Mouse (Mus musculus): ENCODE data around the gene Slfn9. TPM values are rescaled to one million over a fixed set of nuclear protein-coding genes. Genes with fewer than 3 reads are reported as not detected.
A peak's percentile ranks its signal among the peaks of the same experiment; 100 is the strongest.
"Not testable (repeated sequence)": the region's sequence is repeated elsewhere in the genome, so short reads cannot be mapped to it uniquely, and the experiment has no call there.

Gene Slfn9
- polyA plus RNA-seq, 1 experiment from 2014 or later = 4.5 TPM

DNA sequence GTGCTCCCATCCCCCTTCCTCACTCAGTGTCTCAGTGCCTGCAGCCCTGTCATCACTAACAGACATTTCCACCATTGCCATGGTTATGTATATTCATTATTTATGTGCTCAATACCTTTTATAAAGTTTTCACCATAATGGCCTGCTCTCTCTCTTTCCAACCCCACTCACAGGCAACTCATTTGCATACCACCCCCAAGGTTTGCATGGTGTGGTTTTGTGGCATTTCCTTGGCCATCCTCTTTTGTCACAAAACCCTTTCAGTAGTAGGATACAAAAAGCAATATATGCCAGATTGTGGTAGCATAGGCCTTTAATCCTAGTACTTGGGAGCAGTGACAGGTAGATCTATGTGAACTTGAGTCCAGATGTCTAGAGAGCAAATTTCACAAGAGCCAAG is 24.5 kb upstream of the Slfn9 start:
- H3K36me3 ChIP-seq (ENCODE audit: control insufficient read depth, insufficient read depth) = no peaks in the 10 kb centered on the region
- no peak for ATAC-seq (ENCODE audit: low read depth)
- no peaks in the 10 kb centered on the region for H3K27me3 ChIP-seq (ENCODE audit: control insufficient read depth, insufficient read depth, low read depth, low read length)
- no peak overlapping the region for H3K4me2 ChIP-seq (ENCODE audit: low read depth, low read length)
- H3K4me1 ChIP-seq (ENCODE audit: control insufficient read depth, low read depth, low read length) = no peaks in the 10 kb centered on the region
- no peak overlapping the region for H3K9ac ChIP-seq (ENCODE audit: low read depth, low read length)
- H3K27ac ChIP-seq (ENCODE audit: low read length) = no peak overlapping the region
- H3K4me3 ChIP-seq (ENCODE audit: low read depth, low read length) = no peak overlapping the region
- H3K9me3 ChIP-seq (replicated peaks; ENCODE audit: control insufficient read depth, low read length) = no peaks in the 10 kb centered on the region

DNA sequence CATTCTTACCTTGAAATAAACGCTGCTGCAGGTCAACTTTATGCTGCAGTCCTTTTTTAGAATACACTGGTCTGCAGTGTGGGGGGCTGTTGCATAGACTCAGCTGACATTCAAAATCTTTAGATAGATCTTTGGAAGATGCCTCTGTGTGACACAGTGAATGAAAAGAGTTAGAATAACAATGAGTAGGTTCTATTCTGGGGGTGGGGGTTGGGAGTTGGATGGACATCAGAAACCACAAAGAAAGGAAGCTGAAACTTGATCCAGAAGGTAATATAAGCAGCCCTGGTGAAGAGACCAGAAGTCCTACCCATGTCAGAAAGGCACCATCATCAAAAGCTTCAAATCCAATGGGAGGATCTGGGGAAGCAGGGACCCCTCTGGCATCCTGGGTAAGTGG is 21.7 kb upstream of the Slfn9 start:
- Histone ChIP-seq H3K36me3 (ENCODE audit: control insufficient read depth, insufficient read depth) (no peaks in the 10 kb centered on the region), H3K27me3 (ENCODE audit: control insufficient read depth, insufficient read depth, low read depth, low read length) (no peaks in the 10 kb centered on the region), H3K9ac (ENCODE audit: low read depth, low read length) (no peak overlapping the region), H3K27ac (ENCODE audit: low read length) (no peak overlapping the region), H3K4me1 (ENCODE audit: control insufficient read depth, low read depth, low read length) (no peaks in the 10 kb centered on the region), H3K4me2 (ENCODE audit: low read depth, low read length) (no peak overlapping the region), H3K9me3 (replicated peaks; ENCODE audit: control insufficient read depth, low read length) (no peaks in the 10 kb centered on the region), H3K4me3 (ENCODE audit: low read depth, low read length) (no peak overlapping the region)
- WGBS (ENCODE audit: insufficient replicate concordance) = 64% methylated on average over 1 of the region's 1 CpGs
- no peak for ATAC-seq (ENCODE audit: low read depth)

DNA sequence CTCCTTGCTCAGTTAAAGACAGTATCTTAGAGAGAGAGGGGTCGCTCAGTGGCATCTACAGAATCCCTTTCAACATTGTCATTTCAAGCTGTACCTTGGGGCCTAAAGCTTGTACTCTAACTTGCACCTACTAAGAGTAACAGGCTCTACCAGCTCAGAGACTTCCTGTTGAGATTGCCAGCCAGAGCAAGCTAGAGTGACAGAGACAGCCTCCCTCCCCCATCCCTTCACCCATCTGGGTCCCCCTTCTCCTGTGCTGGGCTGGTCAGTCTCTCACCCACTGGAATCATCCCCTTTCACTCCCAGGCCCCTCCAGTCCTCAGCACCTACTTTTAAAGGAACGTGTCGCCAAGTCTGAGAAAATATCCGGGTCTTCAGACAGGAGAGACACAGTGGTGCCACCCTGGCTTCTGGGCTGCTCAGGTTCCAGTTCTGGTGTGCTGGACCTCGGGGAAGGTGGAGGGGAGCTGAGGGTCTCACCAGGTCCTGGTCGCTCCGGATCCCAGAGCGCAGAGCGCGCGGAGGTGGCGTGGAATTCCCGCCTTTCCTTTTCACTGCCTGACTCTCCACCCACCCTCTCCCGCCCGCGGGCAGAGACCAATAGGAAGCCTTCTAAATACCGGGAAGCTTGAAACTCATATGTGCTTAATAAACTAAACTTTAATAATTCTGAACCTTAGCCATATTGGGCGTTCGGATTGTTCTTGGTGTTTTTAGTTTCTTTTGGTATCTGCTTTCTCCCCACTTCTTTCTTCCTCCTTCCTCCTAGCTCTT is 831 bp downstream of the Slfn9 start:
- H3K9me3 ChIP-seq (replicated peaks; ENCODE audit: control insufficient read depth, low read length); H3K4me1 ChIP-seq (ENCODE audit: control insufficient read depth, low read depth, low read length); H3K27ac ChIP-seq (ENCODE audit: low read length); H3K27me3 ChIP-seq (ENCODE audit: control insufficient read depth, insufficient read depth, low read depth, low read length); H3K36me3 ChIP-seq (ENCODE audit: control insufficient read depth, insufficient read depth): not testable (repeated sequence)
- ATAC-seq (ENCODE audit: low read depth) = peak; percentile 75
- peak overlapping the region; percentile 67 for H3K4me2 ChIP-seq (ENCODE audit: low read depth, low read length)
- H3K9ac ChIP-seq (ENCODE audit: low read depth, low read length) = peak overlapping the region; percentile 54
- peak overlapping the region; percentile 67 for H3K4me3 ChIP-seq (ENCODE audit: low read depth, low read length)
- 9% methylated on average over 19 of the region's 19 CpGs for WGBS (ENCODE audit: insufficient replicate concordance)

DNA sequence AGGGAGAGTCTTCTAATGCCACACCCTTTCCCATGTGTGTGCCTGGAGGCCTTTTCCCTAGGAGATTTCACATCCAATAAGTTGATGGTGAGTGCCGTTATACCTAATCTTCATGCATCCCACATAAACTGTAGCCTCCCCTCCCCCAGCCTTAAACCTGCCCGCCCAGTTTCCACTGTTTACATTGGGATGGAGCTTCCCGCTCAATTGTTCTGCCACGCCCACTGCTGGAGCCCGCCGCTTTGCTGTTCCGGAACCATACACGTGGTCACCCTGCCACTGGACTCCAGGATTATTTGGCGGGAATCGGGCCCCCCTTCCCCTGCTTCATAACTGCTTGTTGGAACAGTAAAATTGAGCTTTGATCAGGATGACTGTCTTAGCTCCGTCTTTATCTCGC is 2.3 kb downstream of the Slfn9 start:
- Histone ChIP-seq H3K9me3 (replicated peaks; ENCODE audit: control insufficient read depth, low read length) (no peaks in the 10 kb centered on the region), H3K36me3 (ENCODE audit: control insufficient read depth, insufficient read depth) (no peaks in the 10 kb centered on the region), H3K9ac (ENCODE audit: low read depth, low read length) (no peak overlapping the region; the same call in 1 of the 2 replicates), H3K27ac (ENCODE audit: low read length) (no peak overlapping the region), H3K4me3 (ENCODE audit: low read depth, low read length) (peak overlapping the region; percentile 67), H3K4me1 (ENCODE audit: control insufficient read depth, low read depth, low read length) (peaks cover 7% of the 10 kb centered on the region; the same call in 1 of the 2 replicates), H3K4me2 (ENCODE audit: low read depth, low read length) (peak overlapping the region; percentile 67), H3K27me3 (ENCODE audit: control insufficient read depth, insufficient read depth, low read depth, low read length) (no peaks in the 10 kb centered on the region)
- 36% methylated on average over 12 of the region's 12 CpGs for WGBS (ENCODE audit: insufficient replicate concordance)
- ATAC-seq (ENCODE audit: low read depth) = 0 out of 2 replicates have a peak, but pooled peaks have one; percentile 24

DNA sequence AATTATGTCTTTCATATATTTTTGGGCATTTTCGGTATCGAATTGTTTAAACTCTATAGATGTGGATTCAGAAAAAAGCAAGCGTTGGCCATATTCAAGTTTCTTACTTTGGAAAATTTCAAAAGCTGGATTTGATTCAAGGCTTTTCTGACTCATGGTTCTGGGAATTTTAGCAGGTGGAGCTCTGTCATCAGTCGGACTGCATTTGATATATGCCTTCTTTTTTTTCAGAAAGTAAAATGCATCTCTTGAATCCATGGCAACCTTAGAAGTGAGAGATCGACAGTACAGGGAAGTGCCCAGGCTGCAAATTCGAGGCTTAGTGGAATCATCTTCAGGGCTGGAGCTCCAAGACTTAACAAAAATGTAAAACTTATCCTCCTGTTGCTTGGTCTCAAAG is 4.0 kb downstream of the Slfn9 start:
- H3K4me2 ChIP-seq (ENCODE audit: low read depth, low read length) = no peak overlapping the region
- H3K9me3 ChIP-seq (replicated peaks; ENCODE audit: control insufficient read depth, low read length) = no peaks in the 10 kb centered on the region
- no peak for ATAC-seq (ENCODE audit: low read depth)
- no peak overlapping the region for H3K27ac ChIP-seq (ENCODE audit: low read length)
- no peaks in the 10 kb centered on the region for H3K27me3 ChIP-seq (ENCODE audit: control insufficient read depth, insufficient read depth, low read depth, low read length)
- H3K36me3 ChIP-seq (ENCODE audit: control insufficient read depth, insufficient read depth) = no peaks in the 10 kb centered on the region
- H3K4me1 ChIP-seq (ENCODE audit: control insufficient read depth, low read depth, low read length) = peaks cover 7% of the 10 kb centered on the region; the same call in 1 of the 2 replicates
- H3K4me3 ChIP-seq (ENCODE audit: low read depth, low read length) = no peak overlapping the region
- no peak overlapping the region for H3K9ac ChIP-seq (ENCODE audit: low read depth, low read length)
- 71% methylated on average over 6 of the region's 6 CpGs for WGBS (ENCODE audit: insufficient replicate concordance)

DNA sequence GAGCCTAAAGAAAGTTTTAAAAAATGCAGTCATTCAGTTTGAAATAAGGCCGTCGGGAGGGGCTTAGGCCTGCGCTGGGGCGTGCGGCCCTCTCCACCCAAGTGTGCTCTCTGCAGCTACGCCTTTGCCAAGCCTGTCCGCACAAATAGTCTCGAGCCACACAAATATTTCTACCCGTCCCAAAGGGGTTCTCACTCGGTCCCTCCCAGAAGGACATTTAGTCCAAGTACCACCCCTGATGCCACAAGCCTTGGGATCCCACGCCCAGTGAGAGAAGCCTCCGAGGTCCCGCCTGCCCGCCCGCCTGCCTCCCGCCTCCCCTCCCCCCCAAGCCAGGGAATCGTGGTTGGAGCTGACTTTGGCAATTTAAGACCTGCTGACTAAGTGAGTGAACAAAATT is 8.4 kb downstream of the Slfn9 start:
- no peaks in the 10 kb centered on the region for H3K36me3 ChIP-seq (ENCODE audit: control insufficient read depth, insufficient read depth)
- H3K27ac ChIP-seq (ENCODE audit: low read length) = no peak overlapping the region
- no peak overlapping the region for H3K9ac ChIP-seq (ENCODE audit: low read depth, low read length)
- H3K4me2 ChIP-seq (ENCODE audit: low read depth, low read length) = no peak overlapping the region
- no peak for ATAC-seq (ENCODE audit: low read depth)
- no peaks in the 10 kb centered on the region for H3K27me3 ChIP-seq (ENCODE audit: control insufficient read depth, insufficient read depth, low read depth, low read length)
- no peak overlapping the region for H3K4me3 ChIP-seq (ENCODE audit: low read depth, low read length)
- no peaks in the 10 kb centered on the region for H3K4me1 ChIP-seq (ENCODE audit: control insufficient read depth, low read depth, low read length)
- H3K9me3 ChIP-seq (replicated peaks; ENCODE audit: control insufficient read depth, low read length) = no peaks in the 10 kb centered on the region
- 82% methylated on average over 17 of the region's 17 CpGs for WGBS (ENCODE audit: insufficient replicate concordance)

DNA sequence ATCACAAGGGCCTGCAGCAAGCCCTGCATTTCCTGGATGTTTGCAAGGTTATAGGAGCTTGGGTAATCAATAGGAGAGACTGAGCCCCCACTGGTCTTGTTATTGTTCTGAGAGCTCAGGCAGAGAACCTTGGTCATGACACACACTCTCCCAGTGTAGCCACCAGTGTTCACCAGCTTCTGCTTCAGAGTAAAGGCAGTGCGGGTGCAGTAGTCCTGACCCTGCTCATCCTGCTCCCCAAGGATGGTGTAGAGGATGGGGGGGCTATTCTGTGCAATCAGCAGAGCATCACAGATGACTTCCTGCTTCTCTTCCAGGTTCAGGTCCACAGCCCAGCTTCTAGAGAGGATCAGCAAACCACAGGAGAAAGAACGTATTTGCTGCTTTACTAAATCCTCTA is 9.2 kb downstream of the Slfn9 start:
- H3K27ac ChIP-seq (ENCODE audit: low read length); H3K9ac ChIP-seq (ENCODE audit: low read depth, low read length); H3K4me1 ChIP-seq (ENCODE audit: control insufficient read depth, low read depth, low read length); H3K4me2 ChIP-seq (ENCODE audit: low read depth, low read length); ATAC-seq (ENCODE audit: low read depth); H3K36me3 ChIP-seq (ENCODE audit: control insufficient read depth, insufficient read depth); H3K27me3 ChIP-seq (ENCODE audit: control insufficient read depth, insufficient read depth, low read depth, low read length); H3K4me3 ChIP-seq (ENCODE audit: low read depth, low read length); H3K9me3 ChIP-seq (replicated peaks; ENCODE audit: control insufficient read depth, low read length): not testable (repeated sequence)
- WGBS (ENCODE audit: insufficient replicate concordance) = 67% methylated on average over 2 of the region's 2 CpGs

DNA sequence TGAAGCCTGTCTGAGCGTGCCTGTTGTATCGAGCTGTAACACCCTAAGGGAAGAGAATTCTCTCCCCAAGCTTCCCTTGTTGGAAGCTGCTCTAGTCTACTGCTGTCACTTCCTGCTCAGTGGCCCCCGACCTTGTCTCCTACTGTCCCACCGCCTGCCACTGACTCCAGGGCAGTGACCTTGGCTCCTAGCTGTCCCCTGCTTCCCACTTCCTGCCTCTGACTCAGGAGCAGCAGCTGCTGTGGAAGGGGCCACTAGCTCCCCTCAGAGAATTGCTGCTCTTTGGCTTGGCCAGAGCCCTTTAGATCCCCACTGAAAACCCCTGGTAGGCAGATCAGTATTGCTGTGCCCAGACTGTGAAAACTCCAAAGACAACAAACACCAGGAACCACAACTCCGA is 17.7 kb downstream of the Slfn9 start:
- Histone ChIP-seq H3K4me2 (ENCODE audit: low read depth, low read length) (no peak overlapping the region), H3K4me3 (ENCODE audit: low read depth, low read length) (no peak overlapping the region), H3K36me3 (ENCODE audit: control insufficient read depth, insufficient read depth) (no peaks in the 10 kb centered on the region), H3K4me1 (ENCODE audit: control insufficient read depth, low read depth, low read length) (no peaks in the 10 kb centered on the region; the same call in 1 of the 2 replicates), H3K9ac (ENCODE audit: low read depth, low read length) (no peak overlapping the region), H3K27me3 (ENCODE audit: control insufficient read depth, insufficient read depth, low read depth, low read length) (no peaks in the 10 kb centered on the region), H3K9me3 (replicated peaks; ENCODE audit: control insufficient read depth, low read length) (no peaks in the 10 kb centered on the region), H3K27ac (ENCODE audit: low read length) (no peak overlapping the region)
- ATAC-seq (ENCODE audit: low read depth) = no peak
- 22% methylated on average over 5 of the region's 5 CpGs for WGBS (ENCODE audit: insufficient replicate concordance)

DNA sequence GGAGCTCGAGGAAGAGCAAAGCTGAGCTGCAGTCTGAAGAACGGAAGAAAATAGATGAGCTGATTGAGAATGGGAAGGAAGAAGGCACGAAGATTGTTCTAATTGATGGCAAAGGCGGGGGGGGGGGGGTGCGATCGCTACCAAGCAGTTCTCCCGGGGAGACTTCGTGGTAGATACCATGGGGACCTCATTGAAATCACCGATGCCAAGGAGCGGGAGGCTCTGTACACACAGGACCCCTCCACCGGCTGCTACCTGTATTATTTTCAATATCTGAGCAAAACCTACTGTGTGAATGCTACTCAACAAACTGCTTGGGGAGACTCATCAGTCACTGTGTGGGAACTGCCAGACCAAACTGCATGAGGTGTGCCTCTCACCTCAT is 20.0 kb downstream of the Slfn9 start:
- 70% methylated on average over 9 of the region's 11 CpGs for WGBS (ENCODE audit: insufficient replicate concordance)
- no peak overlapping the region for H3K9ac ChIP-seq (ENCODE audit: low read depth, low read length)
- H3K4me1 ChIP-seq (ENCODE audit: control insufficient read depth, low read depth, low read length) = no peaks in the 10 kb centered on the region; the same call in 1 of the 2 replicates
- no peak overlapping the region for H3K4me2 ChIP-seq (ENCODE audit: low read depth, low read length)
- no peak for ATAC-seq (ENCODE audit: low read depth)
- H3K9me3 ChIP-seq (replicated peaks; ENCODE audit: control insufficient read depth, low read length) = no peaks in the 10 kb centered on the region
- H3K4me3 ChIP-seq (ENCODE audit: low read depth, low read length) = no peak overlapping the region
- H3K27me3 ChIP-seq (ENCODE audit: control insufficient read depth, insufficient read depth, low read depth, low read length) = no peaks in the 10 kb centered on the region
- no peaks in the 10 kb centered on the region for H3K36me3 ChIP-seq (ENCODE audit: control insufficient read depth, insufficient read depth)
- H3K27ac ChIP-seq (ENCODE audit: low read length) = no peak overlapping the region
